Mouse (Mus musculus) adipocyte (in vitro differentiated cells): ENCODE data around the gene Olfr1394.
A peak's percentile ranks its signal among the peaks of the same experiment; 100 is the strongest.
"Not testable (repeated sequence)": the region's sequence is repeated elsewhere in the genome, so short reads cannot be mapped to it uniquely, and the experiment has no call there.

ENCODE experiments used
- DNase-seq: peaks from one replicate; pipeline ENCODE4 v3.0.0-alpha.2; 2016; ENCODE audit warnings: low spot score

The Olfr1394 gene

DNA sequence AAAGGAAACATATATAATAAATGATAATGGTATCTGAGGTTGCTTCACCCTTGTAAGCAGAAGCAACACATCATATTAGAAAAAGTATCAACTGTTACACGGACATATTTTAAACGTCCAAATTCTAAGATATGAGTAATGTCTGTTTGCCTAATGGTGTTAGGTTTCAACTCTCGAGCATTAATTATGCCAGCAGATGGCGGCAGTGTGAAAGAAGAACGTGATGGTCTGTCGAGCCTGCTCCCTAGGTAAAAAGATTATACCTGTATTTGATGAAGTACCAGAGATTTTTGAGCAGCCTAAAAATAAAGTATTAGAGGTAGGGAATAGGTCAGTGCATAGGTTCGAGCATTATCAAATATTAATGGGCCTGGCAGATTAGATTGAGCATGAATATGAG lies 35.6 kb downstream of the Olfr1394 start:
- DNase-seq, result peak; percentile 79

DNA sequence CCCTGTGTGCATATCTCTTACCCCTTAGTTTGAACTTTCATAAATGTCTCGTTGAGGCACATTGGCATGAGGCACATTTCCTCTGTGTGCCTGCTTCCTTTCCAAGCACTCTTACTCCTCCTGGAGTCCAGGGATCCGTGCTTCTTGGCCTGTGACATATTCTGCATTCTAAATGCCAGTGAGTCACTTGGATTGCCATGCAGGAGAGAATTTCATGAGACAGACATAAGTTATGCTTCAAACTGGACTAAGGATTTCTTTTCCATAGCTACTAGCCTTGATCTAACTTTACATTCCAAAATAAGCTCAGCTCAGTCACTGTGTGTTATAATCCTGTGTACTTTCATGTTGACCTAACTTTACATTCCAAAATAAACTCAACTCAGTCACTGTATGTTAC lies 36.9 kb downstream of the Olfr1394 start:
- DNase-seq, result peak; percentile 19

DNA sequence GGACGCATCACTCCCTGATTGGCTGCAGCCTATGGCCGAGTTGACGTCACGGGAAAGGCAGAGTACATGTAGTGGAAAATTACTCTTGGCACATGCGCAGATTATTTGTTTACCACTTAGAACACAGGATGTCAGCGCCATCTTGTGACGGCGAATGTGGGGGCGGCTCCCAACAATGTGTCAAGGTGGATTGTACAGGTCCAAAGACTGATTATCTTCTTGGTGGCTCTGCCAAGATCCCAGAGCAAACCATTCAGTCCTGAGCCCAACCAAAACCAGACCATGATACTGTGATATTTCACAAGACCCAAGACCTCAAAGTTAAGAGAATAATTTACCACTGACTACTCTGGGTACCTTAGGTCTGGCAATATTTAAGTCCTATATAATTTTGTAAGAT lies 40.6 kb downstream of the Olfr1394 start:
- not testable (repeated sequence) for DNase-seq

DNA sequence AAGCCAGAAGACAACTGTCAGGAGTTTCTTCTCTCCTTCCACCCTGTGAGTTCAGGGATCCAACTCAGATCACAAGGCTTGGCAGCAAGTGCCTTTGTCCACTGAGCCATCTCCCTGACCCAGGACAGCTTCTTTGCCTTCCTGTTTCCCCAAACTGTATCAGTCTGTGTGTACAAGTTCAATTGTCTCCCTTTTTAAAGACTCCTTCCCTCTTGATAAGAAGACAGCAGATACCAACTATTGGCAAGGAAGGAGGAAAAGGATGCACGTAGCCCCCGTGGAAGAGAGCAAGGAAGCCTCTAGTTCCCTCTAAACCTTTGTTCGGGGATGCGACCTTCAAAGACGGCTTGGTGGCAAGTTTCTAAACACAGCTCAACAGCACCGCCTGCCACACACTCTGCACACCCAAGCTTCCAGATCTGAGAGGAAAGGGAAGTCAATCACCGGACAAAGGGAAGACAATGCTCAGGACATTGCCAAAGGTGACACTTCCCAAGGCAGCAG lies 41.7 kb downstream of the Olfr1394 start:
- no peak for DNase-seq

DNA sequence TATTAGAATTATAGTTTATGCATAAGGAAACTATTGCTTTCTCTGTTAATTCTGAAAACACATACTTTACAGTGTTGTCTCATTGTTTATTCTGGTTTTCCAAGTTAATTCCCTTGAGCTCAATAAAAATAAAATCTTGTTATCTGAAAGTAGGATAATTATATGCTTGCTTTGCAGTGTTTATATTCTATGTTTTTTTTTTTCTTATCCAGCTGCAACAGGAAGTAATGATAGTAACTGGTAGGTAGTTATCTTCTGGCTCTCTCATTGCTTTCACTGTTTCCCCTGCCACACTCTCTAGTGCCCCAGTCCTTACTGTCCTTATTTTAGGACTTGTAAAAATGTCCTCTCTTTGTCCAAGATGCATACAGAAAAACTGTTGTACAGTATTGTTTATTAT lies 46.5 kb downstream of the Olfr1394 start:
- no peak for DNase-seq

DNA sequence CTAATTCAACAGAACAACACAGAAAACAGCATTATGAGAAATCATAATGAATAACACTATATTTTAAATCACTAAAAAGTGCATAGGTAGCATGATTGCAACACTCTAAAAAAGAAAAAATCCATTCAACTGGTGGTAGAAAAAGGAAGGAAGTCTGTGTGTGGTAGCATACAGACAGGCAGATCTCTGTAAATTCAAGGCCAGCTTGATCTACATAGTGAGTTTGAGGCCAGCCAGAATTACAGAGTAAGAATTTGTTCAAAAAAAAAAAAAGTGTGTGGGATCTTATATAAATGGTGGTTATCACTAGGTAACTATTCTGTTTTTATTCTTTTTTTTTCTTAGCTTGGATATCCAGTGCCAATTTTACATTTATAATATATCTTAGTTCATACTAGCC lies 47.0 kb downstream of the Olfr1394 start:
- DNase-seq, result no peak

DNA sequence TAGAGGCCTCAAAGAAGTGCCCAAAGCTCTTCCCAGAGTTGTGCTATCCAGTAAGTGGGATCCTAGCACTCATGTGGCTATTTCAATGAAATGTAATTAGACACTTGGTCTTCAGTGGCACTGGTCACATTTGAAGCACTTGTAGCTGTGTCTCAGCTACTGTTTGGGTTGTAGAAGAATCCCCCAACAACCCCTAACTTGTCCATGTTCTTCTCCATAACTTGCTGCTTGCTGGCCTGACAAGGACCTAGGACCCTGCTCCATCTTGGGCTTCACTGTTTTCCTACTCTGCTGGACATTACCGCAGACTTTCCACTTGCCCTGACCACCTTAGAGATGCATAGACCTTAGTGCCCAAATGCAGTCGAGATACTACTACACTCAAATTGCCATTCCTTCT lies 47.9 kb downstream of the Olfr1394 start:
- peak; percentile 29 for DNase-seq

DNA sequence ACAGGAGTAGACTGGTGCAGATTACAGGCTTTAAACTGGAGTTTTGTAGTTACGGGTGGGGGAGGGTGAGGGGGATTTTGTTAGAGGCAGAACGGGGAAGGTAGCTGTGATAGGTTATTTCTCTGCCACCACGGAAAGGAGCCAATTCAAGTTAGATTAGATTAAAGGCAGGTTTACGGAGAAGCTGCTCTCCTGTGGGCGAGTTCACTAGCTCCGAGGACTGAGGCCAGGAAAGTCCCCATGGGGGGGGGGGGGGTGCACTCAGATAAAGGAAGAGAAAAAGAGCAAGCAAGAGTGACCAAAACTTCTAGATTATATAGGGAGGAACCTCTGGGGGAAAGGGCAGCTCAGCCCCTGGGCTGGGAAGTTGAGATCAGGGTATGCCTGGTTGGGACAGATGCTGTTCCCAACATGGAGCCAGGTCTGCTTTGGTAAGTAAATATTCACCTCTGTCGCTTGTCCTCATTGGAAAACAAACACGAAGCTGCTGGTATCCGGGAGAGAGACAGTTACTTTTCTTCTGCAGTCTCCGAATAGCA lies 48.4 kb downstream of the Olfr1394 start:
- DNase-seq, result peak; percentile 61

DNA sequence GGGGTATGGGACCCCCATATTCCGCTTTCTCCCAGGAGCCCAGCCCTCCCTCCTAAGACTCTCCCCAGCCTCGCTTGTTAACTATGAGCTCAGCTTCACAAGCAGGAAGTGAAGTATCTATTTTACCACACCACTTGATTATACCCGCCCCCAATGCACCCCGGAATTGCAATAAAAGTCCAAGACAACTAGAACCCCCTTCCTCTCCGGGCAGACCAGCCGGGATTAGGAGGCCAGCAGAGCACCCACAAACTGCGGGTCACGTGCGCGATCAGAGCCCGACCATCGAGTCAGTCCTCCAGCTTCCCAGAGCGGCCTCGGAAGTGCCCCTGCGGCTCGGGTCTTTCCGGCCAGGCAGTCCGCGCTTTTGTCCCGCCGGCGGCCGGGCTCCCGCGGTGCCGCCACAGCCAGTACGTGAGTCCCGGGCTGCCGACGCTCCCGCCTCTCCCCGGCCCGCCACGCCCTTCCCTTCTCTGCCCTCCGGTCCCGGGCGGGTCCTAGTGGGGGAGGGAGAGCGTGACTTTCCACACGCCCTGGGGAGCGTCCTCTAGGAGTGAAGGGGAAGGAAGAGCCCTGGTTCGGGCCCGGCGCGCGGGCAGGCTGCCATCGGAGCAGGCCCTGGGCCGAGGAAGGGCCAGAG lies 49.1 kb downstream of the Olfr1394 start, which contains the start of gene Zfp62:
Zfp62 (plus strand) TSS at position 164 of the 640 bp plus-strand sequence.
- peak; percentile 91 for DNase-seq

DNA sequence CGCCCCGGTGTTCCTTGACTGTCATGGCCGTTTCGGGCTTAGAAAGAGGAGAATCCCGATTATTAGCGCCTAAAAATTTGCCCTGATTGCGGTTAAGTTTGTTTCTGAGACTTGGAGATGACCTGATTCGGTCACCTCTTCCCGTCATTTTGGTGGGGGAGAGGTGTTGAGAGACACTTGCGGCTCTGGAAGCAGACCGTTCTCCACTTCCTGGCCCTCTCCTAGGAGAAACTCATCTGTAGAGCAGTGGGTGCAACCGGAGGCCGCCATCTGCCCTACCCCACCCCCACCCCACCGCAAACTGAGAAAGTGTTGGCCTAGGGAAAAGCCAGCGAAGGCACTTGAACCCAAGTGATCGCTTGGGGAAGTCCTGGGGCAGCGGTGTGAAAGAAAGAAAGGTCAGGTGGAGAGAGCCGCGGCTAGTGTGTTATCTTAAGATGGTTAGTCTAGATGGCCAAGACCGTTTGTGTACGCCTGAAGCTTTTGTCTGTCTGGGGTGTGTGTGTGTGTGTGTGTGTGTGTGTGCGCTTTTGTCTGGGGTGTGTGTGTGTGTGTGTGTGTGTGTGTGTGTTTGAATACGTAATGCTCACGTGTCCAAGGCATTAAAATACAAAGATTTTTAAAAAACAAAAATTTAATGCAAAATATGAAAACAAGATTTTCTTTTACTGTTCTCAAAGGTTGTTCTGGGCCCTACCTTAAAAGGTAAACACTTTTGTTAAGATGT lies 49.8 kb downstream of the Olfr1394 start:
- no peak for DNase-seq

DNA sequence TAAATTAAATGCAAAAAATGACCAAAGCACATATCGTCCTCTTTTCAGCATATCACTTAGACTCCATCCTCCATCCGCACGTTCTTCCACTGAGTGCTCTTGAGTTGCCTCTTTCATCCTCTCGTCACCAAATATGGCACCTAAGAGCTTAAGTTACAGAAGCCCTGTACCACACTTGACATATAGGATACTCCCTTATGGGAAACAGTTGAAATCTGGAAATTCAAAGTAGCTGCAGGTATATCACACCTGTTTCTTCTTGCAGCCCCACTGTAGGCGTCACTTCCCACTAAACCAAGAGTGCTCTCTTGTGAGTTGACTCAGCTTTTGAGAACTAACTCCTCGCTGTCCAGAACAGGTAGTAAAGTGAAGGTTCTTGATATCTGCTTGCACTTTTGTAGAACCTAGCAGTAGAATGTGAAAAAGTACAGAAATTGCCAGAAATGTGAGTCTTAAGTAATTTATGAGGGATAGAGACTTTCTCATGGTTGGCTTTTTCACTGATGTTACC lies 51.0 kb downstream of the Olfr1394 start:
- DNase-seq, result no peak

DNA sequence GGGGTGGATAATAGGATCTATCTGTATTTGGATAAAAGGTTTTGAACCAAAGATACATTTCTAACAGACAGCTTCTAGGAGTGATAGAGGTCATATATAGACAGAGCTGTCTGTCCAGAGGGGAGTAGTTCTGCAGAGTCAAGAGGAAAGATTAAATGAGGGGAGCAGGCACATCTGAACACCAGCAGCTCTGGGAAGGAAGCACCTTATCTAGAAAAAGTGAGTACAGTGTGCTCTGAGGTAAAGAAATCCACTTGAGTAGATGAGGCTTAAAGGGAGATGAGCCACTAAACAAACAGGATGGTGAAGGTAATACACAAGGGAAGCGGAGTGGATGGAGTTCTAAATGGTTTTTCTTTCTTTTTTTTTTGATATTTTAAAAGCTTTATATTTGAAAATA lies 53.3 kb downstream of the Olfr1394 start:
- DNase-seq, result no peak
